Mouse (Mus musculus) embryo, embryonic 11 days (tissue): Measurements from ENCODE around the gene Tmod2.

ENCODE experiments used
- DNase-seq: peaks from one replicate; pipeline ENCODE4 v3.0.0-alpha.2; 2015

Gene Tmod2

DNA sequence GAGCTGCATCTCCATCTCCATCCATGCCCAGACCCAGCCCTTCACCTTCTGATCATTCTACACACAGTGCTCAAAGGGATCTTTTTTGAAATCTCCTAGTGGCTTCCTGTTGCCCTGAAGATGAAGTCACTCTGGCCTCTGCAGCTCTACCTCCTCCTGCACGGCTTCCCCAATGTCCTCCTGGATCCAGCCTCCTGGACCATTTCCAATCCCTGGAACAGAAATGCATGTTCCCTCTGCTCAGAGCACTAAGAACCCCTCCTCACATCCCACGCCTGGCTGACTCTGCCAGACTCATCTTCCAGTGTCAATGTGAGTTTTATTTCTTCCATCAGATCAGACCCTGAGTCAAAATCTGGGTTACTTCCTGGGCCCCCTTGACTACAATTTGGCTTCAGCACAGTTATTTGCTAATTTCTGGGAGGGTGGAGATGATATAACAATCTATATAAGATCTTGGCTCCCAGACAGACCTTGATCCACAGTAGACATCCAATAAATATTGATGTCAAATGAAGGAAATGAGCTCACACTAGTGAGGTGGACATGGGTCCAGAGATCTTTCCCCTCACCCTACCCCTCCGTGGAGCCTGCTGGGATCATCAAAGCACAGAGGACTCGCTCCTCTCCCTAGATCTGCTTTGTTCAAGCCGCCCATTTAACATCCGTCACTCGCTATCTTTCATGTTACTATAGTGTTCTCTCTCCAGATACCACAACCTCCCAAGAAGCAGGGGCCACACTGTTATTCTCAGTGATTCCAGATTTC is 10.8 kb downstream of the Tmod2 start:
- no peak for DNase-seq

DNA sequence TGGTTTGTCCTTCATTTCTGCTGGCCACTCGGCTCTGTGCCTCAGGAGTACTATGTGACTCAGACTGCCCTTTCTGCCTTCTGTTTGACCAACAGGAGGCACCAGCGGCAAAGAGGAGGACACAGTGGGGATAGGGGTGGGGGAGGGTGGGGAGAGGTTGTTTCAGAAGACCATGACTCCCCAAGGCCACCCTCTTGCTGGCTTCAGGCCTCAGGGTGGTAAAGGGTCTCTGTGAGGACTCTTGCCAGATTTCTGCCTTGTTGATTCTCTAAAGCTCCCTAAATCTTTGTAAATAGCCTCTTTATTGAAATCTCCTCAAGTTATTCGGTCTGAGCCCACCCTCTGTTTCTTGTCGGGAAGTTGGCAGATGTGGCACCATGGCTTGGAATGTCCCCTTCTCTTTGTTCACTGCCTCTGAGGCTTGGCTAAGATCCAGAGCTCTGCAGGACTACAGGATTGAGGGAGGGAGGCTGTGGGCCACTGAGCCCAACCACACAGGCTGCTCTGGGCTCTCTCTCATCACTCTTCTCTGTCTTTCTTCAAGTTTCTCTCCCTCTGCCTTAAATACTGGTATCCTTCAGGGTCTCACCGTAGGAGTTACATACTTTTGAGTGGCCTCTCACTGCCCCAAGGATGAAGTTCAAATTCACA is 11.8 kb downstream of the Tmod2 start:
- peak; percentile 24 for DNase-seq

GRCm38 (mm10) chr9:75597596-75597995 is 13.5 kb downstream of the Tmod2 start:
- DNase-seq = peak; percentile 5

- DNase-seq = no peak
Observed at GRCm38 (mm10) chr9:75597036-75597435, 14.1 kb downstream of the Tmod2 start.

DNA sequence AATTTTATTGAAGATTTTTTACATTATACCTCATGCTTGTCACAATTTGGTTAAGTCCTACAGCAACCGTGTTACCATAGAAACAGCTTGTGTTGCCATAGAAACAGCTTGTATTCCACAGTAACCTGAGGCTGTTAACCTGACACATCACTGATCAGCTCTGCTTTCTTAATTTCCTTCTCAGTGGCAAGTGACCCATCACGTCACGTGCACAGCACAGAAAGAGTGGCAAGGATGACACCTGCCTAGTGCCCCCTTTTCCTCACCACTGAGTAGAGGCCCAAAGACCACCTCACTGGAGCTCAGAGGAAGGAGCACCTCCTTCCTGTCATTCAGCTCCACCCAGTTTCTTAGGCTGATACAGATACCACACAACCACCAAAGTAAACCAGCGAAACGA is 17.6 kb downstream of the Tmod2 start:
- DNase-seq = no peak

- no peak for DNase-seq
Observed at GRCm38 (mm10) chr9:75589850-75590790, 21.0 kb downstream of the Tmod2 start.

DNA sequence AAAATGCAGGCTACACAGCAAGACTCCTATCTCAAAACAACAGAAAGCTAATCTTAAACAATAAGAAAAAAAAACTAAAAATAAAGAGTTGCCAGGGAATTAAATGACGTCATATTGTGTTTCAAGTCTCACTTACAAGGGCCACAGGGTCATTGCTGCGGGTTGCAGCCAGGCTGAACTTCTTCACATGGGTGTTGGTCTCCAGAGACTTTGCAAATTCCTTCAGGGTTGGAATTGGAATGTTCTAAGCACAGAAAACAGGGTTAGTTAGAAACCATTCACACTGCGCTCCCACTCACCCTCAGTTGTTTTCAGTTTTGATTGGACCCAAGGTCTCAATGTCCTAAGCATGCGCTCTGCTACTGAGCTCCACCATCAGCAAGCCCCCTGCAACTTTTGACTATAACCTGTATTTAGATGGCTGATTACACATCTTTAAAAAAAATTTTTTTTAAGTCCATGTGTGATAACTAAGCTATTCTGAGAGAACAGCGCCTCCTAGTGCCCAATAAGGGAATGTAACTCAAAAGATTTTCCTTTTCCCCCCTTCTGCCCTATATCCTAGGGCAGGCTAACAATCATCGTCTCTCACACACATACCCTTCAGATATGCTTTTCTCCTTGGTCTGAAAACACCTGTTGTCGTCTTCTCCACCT is 29.3 kb downstream of the Tmod2 start:
- peak; percentile 50 for DNase-seq

GRCm38 (mm10) chr9:75579321-75579720 is 31.8 kb downstream of the Tmod2 start:
- DNase-seq = no peak

DNA sequence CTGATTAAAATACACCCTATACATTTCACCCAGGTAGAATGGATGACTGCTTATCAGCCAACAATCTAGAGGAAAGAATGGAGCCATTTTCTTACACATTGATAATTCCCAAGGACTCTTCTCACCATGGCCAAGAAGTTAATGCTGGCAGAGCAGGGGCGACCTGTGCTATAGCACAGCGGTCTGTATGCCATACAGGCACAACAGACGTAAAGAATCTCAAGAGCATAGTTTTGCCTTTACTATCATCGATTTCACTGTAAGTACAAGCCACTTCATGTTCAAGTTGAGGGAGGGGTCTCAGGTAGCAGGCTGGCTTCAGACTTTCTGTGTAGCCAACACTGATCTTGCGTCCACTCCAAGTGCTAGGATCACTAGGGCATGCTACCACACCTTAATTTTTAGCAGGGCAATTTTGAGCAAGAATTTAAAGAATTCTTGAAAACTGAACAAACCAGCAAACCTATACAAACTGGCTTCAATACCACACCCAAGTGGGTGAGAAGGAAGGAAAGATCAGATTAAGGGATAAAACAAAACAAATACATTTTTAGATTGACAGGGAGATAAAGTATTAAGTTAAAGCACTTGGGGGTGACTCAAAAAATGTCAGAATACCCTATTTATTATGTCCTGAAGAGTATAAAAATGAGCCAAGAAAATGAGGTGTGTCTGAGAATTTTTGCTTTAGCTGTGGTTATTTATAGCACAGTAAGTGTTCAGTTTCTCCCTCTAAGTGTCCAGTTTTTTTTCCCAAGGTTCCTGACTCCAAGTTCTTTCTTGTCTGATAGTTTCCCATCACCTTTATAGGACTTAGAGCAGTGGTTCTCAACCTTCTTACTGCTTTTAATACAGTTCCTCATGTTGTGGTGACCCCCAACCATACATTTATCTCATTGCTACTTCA is 39.8 kb downstream of the Tmod2 start:
- no peak for DNase-seq

- DNase-seq = no peak
Observed at GRCm38 (mm10) chr9:75568399-75568798, 42.7 kb downstream of the Tmod2 start.

GRCm38 (mm10) chr9:75564892-75565291 is 46.2 kb downstream of the Tmod2 start:
- DNase-seq = no peak

DNA sequence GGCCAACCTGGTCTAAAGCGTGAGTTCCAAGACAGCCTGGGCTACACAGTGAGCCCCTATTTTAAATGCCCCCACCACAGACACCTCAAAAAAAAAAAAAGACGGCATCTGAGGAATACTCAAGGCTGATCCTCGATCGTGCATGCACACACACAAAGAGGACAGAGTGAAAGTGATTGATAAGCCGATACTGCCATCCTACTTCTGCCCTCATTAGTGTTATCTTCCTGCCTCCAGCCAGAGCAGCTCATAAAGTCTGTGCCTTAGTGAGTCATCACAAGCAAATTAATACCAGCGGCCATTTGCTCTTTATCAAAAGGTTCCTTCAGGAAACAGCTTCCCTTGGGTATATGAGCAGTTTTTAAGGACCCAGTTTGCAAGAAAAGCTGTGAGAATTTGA is 47.5 kb downstream of the Tmod2 start:
- DNase-seq = no peak

DNA sequence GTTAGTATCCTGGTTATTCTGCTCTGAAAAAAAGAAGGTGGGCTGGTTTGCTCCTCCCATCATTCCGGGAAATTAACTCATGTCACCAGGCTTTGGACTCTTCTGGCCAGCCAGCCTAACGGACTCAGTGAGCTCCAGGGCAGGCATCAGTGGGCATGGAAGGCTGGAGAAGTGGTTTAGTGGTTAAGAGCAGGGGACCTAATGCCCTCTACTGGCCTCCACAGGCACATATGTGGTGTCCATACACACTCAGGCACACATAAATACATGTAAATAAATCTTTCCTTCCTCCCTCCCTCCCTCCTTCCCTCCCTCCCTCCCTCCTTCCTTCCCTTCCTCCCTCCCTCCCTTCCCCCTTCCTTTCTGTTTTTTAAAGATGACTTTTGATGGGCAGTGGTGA is 47.9 kb downstream of the Tmod2 start:
- DNase-seq = no peak

- DNase-seq = no peak
Observed at GRCm38 (mm10) chr9:75561040-75561669, 50.0 kb downstream of the Tmod2 start.

GRCm38 (mm10) chr9:75560353-75560752 is 50.8 kb downstream of the Tmod2 start:
- no peak for DNase-seq

- DNase-seq = peak; percentile 94
Observed at GRCm38 (mm10) chr9:75559512-75560012, 51.6 kb downstream of the Tmod2 start, which contains the start of gene Tmod3. Gene Tmod3, minus strand, starts transcription at chr9:75559657.

- DNase-seq = peak; percentile 33
Observed at GRCm38 (mm10) chr9:75558812-75559511, 52.2 kb downstream of the Tmod2 start.

- peak; percentile 32 for DNase-seq
Observed at GRCm38 (mm10) chr9:75558360-75558759, 52.8 kb downstream of the Tmod2 start.

GRCm38 (mm10) chr9:75553719-75554118 is 57.4 kb downstream of the Tmod2 start:
- no peak for DNase-seq

DNA sequence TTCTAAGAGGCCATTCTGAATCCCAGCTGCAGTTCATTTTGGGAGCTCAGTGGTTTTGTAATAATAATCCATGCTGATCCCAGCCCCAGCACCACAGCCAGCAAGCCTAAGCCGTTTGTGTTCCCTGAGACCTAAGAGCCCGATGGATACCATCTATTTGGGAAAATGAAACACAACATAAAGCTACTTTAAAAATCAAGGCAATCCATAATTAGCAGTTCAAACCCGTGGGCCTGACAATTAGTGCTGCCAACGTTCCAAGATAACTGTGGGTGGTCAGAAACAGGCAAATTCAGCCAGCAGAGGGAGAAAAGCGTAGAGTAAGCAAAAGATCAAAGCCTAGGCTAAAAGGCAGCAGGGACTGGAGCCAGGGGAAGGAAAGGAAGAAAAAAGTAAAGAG is 59.8 kb downstream of the Tmod2 start:
- DNase-seq = no peak
